Mouse (Mus musculus): ENCODE results near the gene Secisbp2l.

DNA sequence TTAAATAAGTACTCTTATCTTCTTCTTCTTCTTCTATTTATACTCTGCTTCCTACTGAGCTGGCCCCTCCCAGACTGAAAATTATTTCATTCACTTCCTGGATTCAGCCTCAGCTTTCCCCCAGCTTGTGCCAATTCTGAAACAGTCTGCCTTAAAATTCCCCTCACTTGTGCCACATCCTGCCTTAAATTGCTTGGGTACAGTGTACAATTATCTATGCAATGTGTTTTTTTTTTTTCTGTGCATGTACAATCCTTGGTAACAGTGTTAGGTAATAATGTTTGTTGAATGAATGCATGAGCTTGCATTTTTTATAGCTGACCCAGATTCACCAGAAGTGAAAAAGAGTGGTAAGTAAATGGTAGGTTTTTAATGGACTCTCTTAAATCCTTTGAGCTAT lies 5.7 kb upstream of the Secisbp2l start:
- no peak for TF ChIP-seq CTCF (IDR thresholded peaks at IDR 0.05; ENCODE audit: low read depth)
- no peak for TF ChIP-seq EP300 (IDR thresholded peaks at IDR 0.05; ENCODE audit: low read depth)

Data from heart, postnatal 0 days (tissue).